Mouse (Mus musculus): ENCODE data around the gene Crhr1.

Gene Crhr1

DNA sequence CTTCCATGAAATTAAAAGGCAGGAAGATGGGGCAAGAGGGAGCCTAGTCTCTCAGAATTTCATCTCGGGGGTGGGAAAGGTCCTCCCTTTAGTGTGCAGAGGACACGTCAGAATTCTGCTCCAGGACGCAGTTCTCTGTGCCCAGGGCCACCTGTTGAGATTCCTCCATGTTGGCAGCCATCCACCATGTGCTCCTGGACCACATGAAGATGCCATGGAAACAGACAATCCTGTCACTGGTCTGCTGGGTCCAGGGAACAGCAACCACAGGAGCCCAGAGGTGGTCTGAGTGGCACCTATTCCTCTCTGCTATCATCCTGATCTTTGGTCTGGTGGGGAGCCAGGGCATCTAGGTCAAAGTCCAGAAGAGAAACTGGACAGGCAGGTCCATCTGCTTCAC is 6.3 kb downstream of the Crhr1 start:
- DNase-seq: no peak

DNA sequence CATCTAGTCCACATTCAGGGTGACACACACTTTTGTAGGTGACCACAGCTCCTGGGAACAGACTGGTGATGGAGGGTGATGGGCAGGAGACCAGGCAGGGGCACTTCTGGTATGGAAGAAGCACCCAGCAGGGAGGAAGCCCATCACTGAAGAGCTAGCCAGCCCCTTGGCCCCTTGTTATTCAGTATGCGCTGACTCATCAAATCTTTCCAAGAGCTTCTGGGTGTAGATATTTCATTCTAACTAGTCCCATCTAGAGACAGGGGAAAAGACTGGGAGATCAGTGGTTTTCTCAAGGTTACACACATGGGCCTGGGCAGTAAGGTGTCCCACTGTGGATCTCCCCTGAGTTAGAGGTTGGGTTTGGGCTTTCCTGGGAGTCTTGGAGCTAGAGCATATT is 12.3 kb downstream of the Crhr1 start:
- DNase-seq: no peak

DNA sequence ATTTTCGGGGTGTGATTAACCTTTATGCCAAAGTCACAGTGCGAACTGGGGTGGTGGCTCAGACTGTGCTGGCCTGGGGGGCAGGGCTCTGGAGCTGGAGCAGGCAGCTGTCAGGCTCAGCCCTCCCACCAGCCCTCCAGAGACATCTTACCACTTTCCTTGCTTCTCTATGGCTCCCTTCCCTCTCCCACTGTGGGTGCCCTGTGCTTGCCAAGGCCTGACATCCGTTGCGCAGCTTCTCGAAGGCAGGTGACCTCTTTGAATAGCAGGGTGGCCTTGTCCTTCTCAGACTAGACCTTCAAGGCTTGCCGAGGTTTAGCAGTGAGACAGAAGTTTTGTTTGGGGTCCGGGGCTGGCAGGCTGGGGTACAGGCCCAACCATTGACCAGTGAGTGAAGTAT is 16.1 kb downstream of the Crhr1 start:
- DNase-seq: no peak

DNA sequence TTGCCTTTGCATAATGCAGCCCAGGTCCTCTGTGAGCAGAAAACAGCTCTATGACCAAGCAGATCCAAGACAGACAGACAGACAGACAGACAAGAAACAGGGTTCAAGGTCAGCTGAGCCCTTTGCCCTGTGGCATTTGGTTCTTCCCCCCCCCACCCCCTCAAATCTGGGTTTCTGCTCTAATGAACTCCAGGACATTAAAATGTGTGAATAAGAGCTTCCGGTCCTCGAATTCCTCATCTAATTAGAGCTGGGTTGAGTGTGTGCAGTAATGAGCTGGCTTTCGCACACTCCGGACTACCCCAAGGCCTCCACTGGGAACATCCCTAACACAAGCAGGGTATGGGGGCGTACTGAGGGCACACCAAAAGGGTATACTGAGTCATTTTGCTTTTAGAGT is 18.3 kb downstream of the Crhr1 start:
- DNase-seq: peak; percentile 76

DNA sequence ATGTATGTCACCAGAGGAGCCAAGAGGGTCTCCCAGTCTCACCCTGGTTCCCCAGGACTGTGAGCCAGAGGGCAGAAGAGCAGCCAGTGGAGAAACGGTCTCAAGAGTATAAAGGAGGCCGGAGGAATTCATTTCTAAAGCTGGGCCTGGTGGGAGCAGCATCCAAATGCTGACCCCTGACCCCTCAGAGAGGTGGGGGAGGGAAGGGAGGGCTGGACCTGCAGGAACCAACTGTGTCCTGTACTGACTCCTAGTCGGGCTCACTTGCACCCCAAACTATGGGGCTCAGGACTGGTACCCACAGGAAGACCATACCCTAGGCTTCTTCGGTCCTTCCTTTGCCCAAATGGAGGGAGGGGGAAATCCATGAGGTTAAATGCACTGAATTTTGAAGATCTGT is 21.7 kb downstream of the Crhr1 start:
- no peak for DNase-seq

DNA sequence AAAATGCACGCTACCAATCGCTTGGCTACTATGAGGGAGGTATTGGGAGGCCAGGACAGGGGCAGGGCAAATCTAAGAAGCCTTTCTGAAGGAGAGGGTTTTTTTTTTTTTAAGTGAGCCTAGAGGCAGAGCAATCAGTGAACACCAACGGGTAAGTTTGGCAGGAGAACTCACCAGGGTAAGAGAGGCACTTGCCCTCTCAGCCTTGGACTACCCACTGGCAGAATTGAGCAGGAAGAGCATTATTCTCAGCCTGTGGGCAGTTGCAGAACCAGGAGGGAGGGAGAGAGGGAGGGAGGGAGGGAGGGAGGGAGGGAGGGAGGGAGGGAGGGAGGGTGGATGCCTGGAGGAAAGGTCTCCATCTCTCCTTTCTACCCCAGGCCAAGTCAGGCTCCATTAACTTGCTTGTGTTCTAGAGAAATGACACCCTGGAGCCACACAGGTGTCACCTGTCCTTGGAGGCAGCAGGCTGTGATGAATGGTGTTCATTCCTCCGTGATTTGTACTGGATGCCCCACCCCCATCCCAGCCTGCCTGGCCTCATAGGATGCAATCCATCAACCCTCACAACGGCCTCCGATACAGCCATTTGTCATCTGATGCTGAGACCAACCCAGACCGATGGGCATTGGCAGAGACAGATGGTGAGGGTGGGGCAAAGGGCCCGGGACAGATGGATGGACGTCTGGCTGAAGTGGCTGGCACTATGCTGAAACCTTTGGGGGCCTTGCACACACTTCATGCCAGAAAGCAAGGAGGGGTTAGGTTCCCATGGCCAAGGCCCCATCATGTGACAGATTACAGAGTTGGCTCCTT is 22.4 kb downstream of the Crhr1 start:
- peak; percentile 57 for DNase-seq

DNA sequence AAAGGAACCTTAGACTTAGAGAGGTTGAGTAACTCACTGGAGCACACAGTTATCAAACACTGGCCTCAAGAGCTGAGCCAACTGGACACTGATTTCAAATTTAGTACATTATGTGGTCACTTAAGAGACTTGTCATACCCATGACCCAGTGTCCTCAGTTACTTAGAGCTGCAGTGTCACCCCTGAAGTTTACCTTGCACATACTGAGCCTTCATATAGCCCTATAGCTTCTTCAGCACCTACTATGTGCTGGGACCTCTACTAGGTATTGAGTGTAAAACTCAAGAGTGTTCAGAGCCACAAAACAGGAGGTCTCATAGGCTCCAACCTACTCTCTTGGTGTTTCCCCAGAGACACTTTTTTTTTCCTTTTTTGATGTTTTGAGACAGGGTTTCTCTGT is 23.2 kb downstream of the Crhr1 start:
- no peak for DNase-seq

DNA sequence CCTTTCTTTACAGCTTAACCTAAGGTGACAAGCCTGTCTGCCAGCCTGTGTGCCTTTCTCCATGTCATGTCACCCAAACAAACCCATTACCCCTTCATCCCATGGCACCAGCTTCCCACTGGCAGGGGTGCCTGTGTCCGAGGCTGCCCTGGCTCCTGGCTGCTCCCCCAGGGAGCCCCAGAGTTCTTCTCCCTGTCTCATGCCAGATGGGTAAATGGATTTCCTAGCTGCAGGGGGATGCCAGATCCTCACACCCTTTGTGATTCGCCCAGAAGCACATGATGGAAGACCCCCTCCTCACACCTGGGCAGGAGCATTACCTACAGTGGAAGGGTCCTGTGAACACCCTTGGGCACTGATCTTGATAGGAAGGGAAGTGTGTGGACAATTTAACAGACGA is 23.7 kb downstream of the Crhr1 start:
- DNase-seq: no peak

DNA sequence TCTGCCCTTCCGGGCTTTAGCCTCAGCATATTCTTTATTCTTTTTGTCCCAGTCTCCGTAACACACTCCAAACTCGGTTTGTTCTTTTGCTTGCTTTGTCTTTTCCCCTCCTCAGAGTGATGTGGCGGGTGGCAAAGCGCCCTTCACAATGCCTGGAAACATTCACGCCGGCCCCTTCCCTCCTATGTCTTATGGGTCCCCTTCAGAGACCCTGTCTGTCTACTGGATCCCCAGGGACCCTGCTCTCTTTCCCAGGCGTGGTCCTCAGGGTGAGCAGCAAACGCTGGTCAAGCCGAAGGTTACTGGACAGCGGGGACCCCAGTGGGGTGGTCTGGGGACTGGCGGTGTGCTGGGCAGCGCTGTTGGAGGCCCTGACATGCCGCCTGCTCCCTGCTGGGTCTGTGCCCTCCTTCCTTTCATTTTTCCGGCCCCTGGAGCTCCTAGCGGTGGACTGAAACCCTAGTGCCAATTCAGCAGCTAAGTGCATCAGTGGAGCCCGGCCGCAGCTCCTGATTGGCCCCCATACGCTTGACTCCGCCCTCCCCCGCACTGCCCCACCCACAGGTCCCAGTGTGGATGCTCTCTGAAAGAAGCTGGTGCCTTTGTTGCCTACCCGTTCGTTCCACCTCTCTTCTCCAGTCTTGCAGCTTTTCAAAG is 25.1 kb downstream of the Crhr1 start:
- peak; percentile 93 for DNase-seq

DNA sequence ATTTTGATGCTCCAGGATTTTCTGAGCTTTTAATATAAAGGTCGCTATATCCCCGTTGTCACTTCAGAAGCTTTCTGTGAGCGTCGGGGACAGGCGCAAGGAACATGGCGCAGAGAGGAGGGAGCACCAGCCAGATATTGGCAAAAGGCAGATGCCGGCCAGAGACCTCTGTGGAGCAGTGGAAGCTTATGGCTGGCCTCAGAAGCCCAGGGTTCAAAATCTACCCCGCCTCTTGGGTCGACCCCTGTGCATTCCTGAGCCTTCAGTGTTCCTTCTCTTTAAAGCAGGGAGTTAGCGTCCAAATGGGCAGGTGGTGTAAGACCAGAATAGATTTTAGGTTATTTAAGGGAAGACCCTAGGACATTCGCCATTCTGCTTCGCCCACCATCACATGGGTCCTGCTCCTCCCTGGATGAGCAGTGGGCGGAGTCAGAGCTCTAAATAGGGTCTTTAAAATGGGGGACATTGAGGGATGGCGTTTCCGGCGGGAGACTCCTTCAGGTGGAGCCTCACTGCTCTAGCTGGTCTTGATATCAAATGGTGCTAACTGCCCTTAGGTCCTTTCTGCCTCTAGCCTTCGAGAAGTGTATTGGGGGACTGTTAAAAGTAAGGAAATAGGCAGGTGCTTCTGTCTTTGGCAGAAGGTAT is 25.7 kb downstream of the Crhr1 start:
- DNase-seq: peak; percentile 43

DNA sequence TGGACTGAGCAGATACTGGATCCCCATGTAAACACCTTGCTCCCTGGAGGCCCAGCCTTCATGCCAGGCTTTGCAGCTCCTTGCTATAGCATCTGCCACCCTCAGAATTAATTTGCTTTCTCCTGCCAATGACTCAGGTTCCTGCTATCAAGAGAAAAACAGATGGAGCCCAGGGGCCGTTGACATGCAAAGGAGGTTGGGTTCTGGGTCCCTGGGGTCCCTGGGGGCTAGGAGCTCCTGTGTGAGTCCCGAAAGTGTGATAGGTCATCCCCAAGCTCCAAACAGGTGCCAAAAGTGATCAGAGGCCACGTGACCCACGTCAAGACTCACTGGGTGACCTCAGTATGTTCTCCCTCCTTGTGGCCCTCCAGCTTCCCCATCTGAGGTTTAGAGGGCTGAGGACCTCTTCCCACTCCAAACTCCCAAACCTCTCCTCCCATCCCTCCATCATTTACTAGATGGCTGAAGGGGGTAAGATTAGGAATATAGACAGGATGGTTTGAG is 27.2 kb downstream of the Crhr1 start:
- no peak for DNase-seq

DNA sequence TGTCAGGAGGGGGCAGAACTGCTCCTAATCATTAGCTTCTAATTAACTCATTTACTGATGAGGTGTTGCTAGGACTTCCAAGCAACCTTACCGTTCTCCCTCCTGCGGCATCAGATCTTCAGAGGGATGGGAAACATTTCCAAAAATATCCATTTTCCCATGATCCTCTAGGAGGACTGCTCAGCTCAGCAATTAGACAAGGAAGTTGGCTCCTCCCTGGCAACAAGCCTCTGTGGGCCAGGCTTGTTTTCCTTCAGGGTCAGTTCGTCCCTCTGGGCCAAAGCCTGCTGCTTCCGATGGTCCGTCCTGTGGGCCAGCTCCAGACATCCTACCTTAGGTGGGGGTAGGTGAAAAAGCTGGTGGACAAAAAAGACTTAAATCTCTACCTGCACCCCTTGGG is 28.5 kb downstream of the Crhr1 start:
- DNase-seq: no peak

DNA sequence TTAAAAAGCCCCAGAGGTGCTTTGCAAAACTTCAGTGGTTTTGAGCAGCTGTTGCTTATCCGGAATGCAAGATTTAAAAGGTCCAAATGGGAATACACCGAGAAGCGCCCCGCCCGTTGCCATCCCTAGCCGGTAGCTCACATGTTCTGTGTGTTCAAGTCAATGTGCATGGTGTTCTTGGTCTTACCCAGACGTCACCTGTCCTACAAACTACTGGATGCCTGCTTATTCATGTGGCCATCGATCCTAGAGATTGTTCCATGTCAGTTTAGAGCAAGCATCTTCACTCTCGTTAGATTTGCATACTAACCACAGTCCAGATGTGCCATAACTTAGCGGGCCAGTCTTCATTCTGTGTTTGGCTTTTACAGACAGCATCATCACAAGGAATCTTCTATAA is 31.6 kb downstream of the Crhr1 start:
- DNase-seq: no peak

DNA sequence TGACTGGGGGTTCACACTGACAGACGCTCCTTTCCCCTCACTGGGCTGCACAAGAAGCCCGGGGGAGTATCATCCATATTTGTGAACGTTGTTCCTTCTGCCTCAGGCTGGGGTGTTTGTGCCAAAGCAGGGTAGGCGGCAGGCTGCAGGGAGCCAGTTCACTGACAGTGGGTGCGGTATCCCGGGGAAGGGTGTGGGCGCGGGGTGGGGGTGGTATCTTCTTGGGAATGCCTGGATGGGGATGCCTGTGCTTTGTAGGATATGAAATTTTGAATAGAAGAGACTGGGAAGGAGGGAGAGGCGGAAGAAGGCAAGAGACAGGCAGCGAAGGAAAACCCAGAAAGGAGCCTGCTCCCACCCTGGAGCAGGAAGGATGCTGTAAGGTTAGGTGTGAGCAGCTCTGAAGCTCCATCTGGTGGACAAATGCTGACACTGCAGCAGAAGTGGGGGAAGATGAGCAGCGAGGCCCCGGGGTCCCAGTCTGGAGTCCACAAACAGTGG is 38.7 kb downstream of the Crhr1 start:
- peak; percentile 78 for DNase-seq

DNA sequence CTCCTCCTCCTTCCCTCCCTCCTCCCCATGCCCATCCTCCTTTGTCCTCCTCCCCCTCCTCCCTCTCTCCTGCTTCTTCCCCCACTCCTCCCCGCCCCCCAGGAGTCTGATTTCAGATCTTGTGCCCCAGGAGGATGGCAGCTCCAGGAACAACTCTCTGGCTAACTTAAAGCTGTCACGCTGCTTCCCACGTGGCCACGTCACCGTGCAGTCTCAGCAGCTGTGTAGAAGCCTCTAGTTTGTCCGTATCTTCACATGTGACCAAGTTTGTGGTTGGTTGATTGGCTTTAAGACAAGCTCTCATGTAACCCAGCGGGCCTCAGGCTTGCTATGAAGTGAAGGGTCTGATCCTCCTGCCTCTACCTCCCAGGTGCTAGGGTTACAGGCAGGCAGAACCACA is 46.2 kb downstream of the Crhr1 start:
- DNase-seq: peak; percentile 35

DNA sequence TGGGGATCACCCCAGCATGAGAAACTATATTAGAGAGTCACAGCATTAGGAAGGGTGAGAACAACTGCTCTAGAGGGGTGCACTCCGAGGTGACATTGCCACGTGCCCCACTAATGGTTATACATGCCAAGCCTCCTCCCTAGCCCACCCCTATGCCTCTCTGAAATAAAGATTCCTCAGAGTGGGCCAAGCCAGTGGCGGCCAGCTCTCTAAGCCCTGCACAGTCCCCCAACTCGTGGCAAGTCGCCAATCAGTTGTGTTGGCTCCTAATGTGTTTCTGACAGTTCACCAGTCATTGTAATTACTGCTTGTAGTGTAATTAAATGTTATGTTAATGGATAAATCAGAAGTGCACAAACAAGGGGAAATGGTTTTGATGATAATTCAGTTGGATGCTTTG is 47.1 kb downstream of the Crhr1 start:
- DNase-seq: peak; percentile 83

DNA sequence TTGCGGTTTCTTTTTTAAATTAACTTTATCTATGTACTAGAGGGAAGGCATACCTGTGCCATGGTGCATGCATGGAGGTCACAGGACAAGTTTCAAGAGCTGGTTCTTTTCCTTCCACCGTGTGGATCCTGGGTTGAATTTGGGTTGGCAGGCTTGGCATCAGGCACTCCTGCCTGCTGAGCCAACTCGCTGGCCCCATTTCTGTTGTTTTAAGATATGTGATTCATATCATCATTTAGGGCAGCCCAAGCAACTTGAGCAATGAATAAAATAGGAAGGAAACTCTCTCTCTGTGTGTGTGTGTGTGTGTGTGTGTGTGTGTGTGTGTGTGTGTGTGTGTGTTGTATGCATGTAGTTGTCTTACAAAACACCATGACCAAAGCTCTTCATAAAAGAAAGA is 49.5 kb downstream of the Crhr1 start:
- DNase-seq: no peak

DNA sequence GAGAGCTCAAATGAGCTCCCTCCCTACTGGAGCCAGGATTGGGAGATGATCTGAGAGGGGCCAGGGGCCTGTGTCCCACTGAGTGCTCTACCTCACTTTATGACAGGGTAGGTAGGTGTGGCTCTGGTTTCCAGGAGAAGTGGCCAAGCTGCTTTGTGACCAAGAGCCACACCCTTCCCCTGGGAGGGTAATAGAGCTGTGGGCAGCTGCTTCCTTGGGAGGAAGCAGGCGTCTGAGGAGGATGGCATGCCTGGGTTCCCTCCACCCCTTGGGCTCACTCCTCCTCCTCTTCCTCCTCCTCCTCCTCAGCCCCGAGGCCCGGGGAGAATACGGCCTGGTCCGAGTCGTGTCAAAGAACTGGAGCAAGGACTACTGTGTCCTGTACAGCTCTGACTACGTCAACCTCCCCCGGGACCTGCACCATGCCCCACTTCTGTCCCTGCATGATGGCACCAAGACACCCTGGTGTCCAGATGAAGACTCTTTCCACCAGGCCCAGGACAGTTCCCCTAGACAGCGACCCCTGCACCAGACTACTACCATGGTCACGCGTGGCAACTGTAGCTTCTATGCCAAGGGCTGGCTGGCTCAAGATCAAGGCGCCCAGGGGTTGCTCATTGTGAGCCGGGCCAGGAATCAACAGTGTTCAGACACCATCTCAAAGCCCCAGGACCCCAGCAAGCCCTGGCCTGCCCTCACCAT is 53.6 kb downstream of the Crhr1 start, which contains the start of gene Sppl2c:
Sppl2c (plus strand) TSS at position 193 of the 702 bp plus-strand sequence.
- no peak for DNase-seq

DNA sequence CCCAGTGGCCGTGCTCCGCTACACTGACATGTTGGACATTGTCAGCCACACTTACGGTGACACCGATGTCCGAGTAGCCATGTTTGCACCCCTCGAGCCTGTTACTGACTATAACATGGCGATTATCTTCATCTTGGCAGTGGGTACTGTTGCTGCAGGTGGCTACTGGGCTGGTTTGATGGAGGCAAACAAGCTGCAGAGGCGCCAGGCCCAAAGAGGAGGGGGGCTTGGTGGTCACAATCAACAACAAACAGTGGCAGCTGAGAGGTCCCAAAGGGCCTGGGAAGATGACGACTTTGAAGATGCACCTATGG is 54.1 kb downstream of the Crhr1 start:
- DNase-seq: no peak

DNA sequence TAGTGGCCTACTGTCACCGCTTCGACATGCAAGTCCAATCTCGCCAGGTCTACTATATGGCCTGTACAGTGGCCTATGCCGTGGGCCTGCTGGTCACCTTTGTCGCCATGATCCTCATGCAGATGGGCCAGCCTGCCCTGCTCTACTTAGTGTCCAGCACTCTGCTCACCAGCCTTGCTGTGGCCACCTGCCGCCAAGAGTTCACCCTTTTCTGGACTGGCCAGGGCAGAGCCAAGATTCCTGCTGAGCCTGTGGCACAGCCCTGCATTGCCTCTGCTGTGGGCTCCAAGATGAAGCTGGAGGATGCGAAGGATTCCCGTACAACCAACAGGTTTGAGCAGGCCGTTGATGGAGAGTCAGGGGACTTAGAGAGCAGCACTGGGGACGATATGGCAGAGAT is 55.1 kb downstream of the Crhr1 start:
- DNase-seq: no peak

DNA sequence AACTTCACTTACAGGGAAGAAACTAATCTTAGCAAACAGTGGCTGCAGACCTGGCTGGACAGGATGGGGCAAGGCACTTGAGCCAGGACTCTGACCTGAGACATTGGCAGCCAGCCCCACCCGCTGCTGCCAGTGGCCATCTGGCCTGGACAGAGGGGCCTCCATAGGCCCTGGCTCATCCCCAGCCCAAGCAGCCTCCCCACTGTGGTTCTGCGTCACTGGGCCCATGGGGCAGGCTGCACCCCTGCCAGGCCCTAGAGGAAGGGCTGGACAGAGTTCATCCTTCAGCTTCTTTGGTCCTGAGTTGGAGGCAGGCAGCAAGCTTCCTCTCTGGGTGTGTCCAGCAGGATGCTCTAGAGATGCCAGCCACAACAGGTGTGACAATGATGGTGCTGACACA is 57.4 kb downstream of the Crhr1 start:
- no peak for DNase-seq

DNA sequence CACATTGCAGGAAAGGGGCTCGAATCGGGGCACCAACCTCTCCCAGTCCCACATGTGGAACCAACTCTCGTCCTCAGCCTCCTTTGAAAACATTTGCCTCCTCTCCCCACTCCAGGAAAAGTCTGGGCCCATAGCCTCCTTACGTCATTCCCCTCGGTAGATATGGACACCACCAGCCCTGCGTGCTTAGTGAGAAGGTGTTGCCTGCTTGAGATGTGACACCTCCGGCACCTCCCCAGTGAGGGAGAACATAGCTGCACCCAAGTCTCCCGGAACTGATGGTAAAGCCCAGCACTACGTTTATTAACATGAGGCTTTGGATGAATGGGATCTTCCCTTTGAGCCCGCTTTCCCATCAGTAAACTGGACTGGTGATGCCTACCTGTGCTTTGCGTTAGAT is 62.7 kb downstream of the Crhr1 start:
- no peak for DNase-seq

DNA sequence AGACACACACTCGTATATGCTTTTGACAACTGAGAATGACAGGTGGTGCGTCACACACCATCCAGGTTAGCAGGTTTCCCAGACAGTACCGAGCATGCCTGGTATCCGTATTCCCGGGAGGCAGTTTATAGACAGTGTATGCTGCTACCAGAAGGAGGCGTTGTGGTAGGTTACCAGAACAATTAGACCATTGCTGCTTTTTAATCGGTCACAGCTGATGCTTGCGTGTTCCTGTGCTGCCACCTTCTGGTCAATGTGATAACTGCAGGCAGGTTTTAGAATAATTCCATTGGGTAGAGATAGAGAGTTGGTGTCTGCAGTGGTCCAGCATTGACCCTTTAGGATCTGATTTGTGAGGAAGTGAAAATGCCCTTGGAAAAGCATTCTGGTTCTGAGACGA is 63.1 kb downstream of the Crhr1 start:
- peak; percentile 94 for DNase-seq

Data from retina, postnatal 1 day (tissue).